Mouse (Mus musculus): ENCODE measurements around the gene Epb41l4b.

GRCm38 (mm10) chr4:56942567-56942966 is 200.7 kb downstream of the Epb41l4b start:
- TF ChIP-seq POLR2A (IDR thresholded peaks at IDR 0.05; ENCODE audit: borderline replicate concordance, control insufficient read depth, low read depth, low read length) (no peak), CTCF (IDR thresholded peaks at IDR 0.05; ENCODE audit: control insufficient read depth, insufficient read depth, low read length) (no peak)

Data from bone marrow, adult 2 months (tissue).